Mouse (Mus musculus): ENCODE measurements around the gene Lsm14a. TPM values are rescaled to one million over a fixed set of nuclear protein-coding genes. Genes with fewer than 3 reads are reported as not detected.

The Lsm14a gene
- polyA plus RNA-seq (2012; rRNA removed; ENCODE audit: low replicate concordance): 15.2 and 15.8 TPM in 2 replicates

GRCm38 (mm10) chr7:34393215-34393614, at the start of gene Lsm14a:
Gene Lsm14a (minus strand): TSS chr7:34393315.

GRCm38 (mm10) chr7:34313443-34313875, 79.7 kb downstream of the Lsm14a start, which contains the start of gene 4931406P16Rik:
Gene 4931406P16Rik (minus strand): TSS chr7:34313551.

Other genes starting within 250 kb of the Lsm14a start
- 9.0 and 9.9 TPM in 2 replicates for gene Uba2, start 223.7 kb downstream of the Lsm14a start, polyA plus RNA-seq (2012; rRNA removed; ENCODE audit: low replicate concordance)
- gene Pdcd2l, start 196.7 kb downstream of the Lsm14a start, polyA plus RNA-seq (2012; rRNA removed; ENCODE audit: low replicate concordance): 12.8 and 18.8 TPM in 2 replicates
- gene Gpi1, start 163.0 kb downstream of the Lsm14a start, polyA plus RNA-seq (2012; rRNA removed; ENCODE audit: low replicate concordance): 459 and 493 TPM in 2 replicates
- not detected in 2 replicates for gene Gm6096, start 142.3 kb downstream of the Lsm14a start, polyA plus RNA-seq (2012; rRNA removed; ENCODE audit: low replicate concordance)
- 8.2 and 14.6 TPM in 2 replicates for gene 4931406P16Rik, start 79.8 kb downstream of the Lsm14a start, polyA plus RNA-seq (2012; rRNA removed; ENCODE audit: low replicate concordance)